Mouse (Mus musculus) midbrain, embryonic 15.5 days (tissue): ENCODE measurements at regions not wholly inside any gene's neighbourhood (a gene's known extent, or its start where the extent isn't known, plus 50 kb on each side); places are given as distances from the start of the nearest gene placed in this dataset.

Experiments used
- ATAC-seq: fragments of 200-750 bp; cut with Nextera tagmentation; replicated peaks from 2 replicates; pipeline ENCODE4 v1.8.0; 2017; ENCODE audit warnings: moderate TSS enrichment
- H3K27ac ChIP-seq: fragments of 300-500 bp; sonication (generic); 2 replicates; pipeline ENCODE4 v1.5.1; 2015; ENCODE audit warnings: mild to moderate bottlenecking, inconsistent platforms
- H3K27me3 ChIP-seq: fragments of 300-500 bp; sonication (generic); replicated peaks from 2 replicates; pipeline ENCODE4 v1.6.1; 2015; ENCODE audit warnings: inconsistent platforms
- H3K36me3 ChIP-seq: fragments of 300-500 bp; sonication (generic); replicated peaks from 2 replicates; pipeline ENCODE4 v1.6.1; 2015; ENCODE audit warnings: inconsistent platforms
- H3K4me1 ChIP-seq: fragments of 300-500 bp; sonication (generic); 2 replicates; pipeline ENCODE4 v1.6.1; 2015; ENCODE audit warnings: inconsistent platforms
- H3K4me2 ChIP-seq: fragments of 300-500 bp; sonication (generic); 2 replicates; pipeline ENCODE4 v1.6.1; 2015; ENCODE audit warnings: inconsistent platforms, mild to moderate bottlenecking, moderate library complexity
- H3K4me3 ChIP-seq: fragments of 300-500 bp; sonication (generic); 2 replicates; pipeline ENCODE4 v1.5.1; 2015; ENCODE audit warnings: mild to moderate bottlenecking, inconsistent platforms
- H3K9ac ChIP-seq: fragments of 300-500 bp; sonication (generic); 2 replicates; pipeline ENCODE4 v1.6.1; 2015; ENCODE audit warnings: mild to moderate bottlenecking, inconsistent platforms
- H3K9me3 ChIP-seq: fragments of 300-500 bp; sonication (generic); 2 replicates; pipeline ENCODE4 v1.6.1; 2016; ENCODE audit warnings: inconsistent platforms
- WGBS: fragments of 180-500 bp; shearing (Covaris S2); methylation state at CpG from one replicate; pipeline ENCODE4 v1.1.7; 2015; ENCODE audit warnings: mixed read lengths; 5-methylcytosine and 5-hydroxymethylcytosine counted together

DNA sequence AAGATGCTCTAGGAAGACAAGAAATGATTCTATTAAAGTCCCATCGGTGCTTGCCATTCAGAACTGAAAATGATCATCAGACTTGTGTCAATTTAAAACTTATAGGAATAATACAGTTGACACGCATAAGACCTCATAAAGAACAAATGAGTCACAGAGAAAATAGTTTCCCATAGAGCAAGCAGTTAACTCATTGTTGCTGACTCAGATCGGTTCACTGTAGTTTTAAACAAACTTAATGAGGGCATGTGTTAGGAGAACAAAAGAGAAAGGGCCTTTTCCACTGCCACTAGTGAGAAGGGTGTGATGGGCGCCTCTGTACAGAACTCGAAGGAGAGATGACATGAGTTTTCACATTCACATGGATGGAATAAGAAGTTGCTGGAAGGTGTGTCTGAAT lies 118.3 kb upstream of the Ifne start:
- Histone ChIP-seq H3K27ac (no peak overlapping the region), H3K4me3 (no peak overlapping the region), H3K27me3 (no peaks in the 10 kb centered on the region), H3K9me3 (no peaks in the 10 kb centered on the region), H3K36me3 (no peaks in the 10 kb centered on the region), H3K4me1 (no peaks in the 10 kb centered on the region), H3K4me2 (no peak overlapping the region), H3K9ac (no peak overlapping the region)
- ATAC-seq = no peak
- 85% methylated on average over 5 of the region's 5 CpGs for WGBS

DNA sequence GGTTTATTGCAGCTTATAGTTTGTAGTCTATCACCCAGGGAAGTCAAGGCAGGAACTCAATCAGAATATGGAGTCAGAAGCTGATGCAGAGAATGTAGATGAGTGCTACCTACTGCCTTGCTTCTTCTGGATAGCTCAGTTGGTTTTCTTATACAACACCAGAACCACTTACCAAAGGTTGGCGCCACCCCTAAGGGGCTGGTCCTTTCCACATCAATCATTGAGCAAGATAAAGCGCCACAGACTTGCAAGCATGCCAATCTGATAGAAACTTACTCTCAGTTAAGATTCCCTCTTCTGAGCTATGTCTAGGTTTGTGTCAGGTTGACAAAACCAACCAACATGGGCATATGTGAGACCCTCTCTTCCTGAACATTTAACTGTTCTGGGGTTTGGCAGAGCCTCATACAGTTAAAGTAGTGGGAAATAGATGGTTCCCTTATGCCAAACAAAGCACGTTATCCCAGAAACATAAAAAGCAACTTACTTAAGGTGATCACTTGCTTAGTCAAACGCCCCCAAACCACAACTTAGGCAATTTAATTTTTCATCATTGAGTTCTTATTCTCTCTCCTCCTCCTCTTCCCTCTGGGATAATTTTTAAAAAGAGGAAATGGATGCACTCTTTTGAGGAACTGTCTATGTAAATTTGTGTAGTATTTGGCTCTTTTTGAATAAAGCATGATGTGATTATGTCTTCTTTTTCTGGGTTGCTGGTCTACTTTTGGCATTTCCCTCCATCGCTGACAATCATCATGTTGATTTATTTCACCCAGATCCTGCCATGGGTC lies 115.3 kb upstream of the Ifne start:
- ATAC-seq = no peak
- no peaks in the 10 kb centered on the region for H3K9me3 ChIP-seq
- 86% methylated on average over 5 of the region's 5 CpGs for WGBS
- no peak overlapping the region for H3K9ac ChIP-seq
- H3K4me2 ChIP-seq = no peak overlapping the region
- no peaks in the 10 kb centered on the region for H3K27me3 ChIP-seq
- H3K4me1 ChIP-seq = no peaks in the 10 kb centered on the region
- H3K36me3 ChIP-seq = no peaks in the 10 kb centered on the region
- H3K27ac ChIP-seq = no peak overlapping the region
- H3K4me3 ChIP-seq = no peak overlapping the region

DNA sequence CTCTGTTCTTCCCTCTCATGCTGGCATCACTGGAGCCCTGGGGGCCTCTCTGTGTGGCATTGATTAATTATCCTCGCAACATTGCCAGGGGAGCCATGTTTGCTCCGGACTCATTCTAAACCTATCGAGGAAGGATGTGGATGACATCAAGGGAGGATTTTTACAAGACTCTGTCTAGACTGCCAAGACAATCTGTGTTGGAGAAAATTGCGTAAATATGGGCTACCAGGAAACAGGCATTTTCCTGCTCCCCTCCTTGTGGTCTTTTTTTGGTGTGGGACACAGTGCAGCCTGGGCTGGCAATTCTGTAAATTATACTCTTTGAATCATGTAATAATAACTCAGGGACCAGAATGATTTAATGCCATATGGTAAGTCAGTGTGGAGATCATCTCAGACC lies 114.5 kb upstream of the Ifne start:
- Histone ChIP-seq H3K36me3 (no peaks in the 10 kb centered on the region), H3K9me3 (no peaks in the 10 kb centered on the region), H3K27me3 (no peaks in the 10 kb centered on the region), H3K4me1 (no peaks in the 10 kb centered on the region), H3K9ac (no peak overlapping the region), H3K27ac (no peak overlapping the region), H3K4me3 (no peak overlapping the region), H3K4me2 (no peak overlapping the region)
- WGBS = 79% methylated on average over 4 of the region's 4 CpGs
- ATAC-seq = no peak

DNA sequence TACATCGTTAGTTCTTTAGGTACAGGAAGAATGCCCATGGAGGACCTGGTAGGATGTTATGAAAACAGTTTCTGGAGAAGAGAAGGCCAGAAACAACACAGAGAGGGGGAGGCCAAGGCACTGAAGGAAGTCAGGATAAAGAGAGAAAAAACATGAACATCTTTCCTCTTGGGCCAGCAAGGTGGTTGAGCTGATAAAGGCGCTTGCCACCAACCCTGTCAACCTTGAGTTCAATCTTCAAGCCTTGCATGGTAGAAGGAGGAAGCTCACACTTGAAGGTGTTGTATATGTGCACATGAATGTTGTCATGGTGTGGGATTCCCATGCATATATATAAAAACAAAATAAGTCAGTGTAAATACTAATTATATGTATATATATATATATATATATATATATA lies 112.5 kb upstream of the Ifne start:
- ATAC-seq = no peak
- no peaks in the 10 kb centered on the region for H3K27me3 ChIP-seq
- H3K9ac ChIP-seq = no peak overlapping the region
- no peaks in the 10 kb centered on the region for H3K9me3 ChIP-seq
- no peaks in the 10 kb centered on the region for H3K36me3 ChIP-seq
- H3K4me3 ChIP-seq = no peak overlapping the region
- H3K4me1 ChIP-seq = no peaks in the 10 kb centered on the region
- H3K4me2 ChIP-seq = no peak overlapping the region
- 89% methylated on average over 2 of the region's 2 CpGs for WGBS
- H3K27ac ChIP-seq = no peak overlapping the region

DNA sequence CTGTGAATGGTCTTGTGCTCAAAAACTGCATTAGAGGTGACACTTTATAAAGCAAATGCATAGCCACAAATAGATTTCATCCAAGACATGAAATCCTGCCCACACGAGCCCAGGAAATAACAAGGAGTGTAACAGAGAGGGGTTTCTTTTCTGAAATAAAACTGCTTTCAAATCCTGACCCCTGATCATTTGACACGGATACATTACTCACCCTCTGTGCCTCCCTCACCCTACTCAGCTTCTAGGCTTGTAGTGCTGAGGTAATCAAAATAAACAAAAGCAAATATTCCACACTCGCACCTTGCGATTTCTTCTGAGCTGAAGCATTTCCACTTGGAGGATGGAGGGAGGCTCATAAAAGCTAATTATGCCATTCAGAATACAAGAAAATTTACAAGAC lies 108.4 kb upstream of the Ifne start:
- Histone ChIP-seq H3K9me3 (no peaks in the 10 kb centered on the region), H3K36me3 (no peaks in the 10 kb centered on the region), H3K9ac (no peak overlapping the region), H3K27ac (no peak overlapping the region), H3K4me2 (no peak overlapping the region), H3K4me1 (no peaks in the 10 kb centered on the region), H3K27me3 (no peaks in the 10 kb centered on the region), H3K4me3 (no peak overlapping the region)
- no peak for ATAC-seq
- WGBS = 67% methylated on average over 4 of the region's 4 CpGs

DNA sequence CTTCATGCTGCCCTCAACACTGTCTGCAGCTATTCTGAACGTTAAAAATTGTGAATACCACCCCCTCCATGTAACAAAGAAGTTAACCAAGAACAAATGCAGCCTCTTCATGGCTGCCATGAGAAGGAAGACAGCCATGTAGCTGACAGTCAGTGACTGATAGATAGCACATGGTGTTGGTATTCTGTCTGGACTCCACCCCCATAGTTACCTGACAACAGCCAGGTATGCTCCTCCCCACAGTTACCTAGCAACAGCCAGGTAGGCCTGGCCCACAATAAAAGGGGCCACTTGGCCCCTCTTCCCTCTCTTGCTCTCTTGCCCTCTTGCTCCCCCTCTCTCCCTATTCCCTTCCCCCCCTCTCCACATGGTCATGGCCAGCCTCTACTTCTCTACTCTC lies 107.1 kb upstream of the Ifne start:
- no peak for ATAC-seq
- H3K4me2 ChIP-seq = no peak overlapping the region
- no peaks in the 10 kb centered on the region for H3K36me3 ChIP-seq
- no peak overlapping the region for H3K27ac ChIP-seq
- no peak overlapping the region for H3K9ac ChIP-seq
- H3K9me3 ChIP-seq = no peaks in the 10 kb centered on the region
- no peaks in the 10 kb centered on the region for H3K4me1 ChIP-seq
- WGBS = 65% methylated on average over 1 of the region's 1 CpGs
- no peaks in the 10 kb centered on the region for H3K27me3 ChIP-seq
- no peak overlapping the region for H3K4me3 ChIP-seq

DNA sequence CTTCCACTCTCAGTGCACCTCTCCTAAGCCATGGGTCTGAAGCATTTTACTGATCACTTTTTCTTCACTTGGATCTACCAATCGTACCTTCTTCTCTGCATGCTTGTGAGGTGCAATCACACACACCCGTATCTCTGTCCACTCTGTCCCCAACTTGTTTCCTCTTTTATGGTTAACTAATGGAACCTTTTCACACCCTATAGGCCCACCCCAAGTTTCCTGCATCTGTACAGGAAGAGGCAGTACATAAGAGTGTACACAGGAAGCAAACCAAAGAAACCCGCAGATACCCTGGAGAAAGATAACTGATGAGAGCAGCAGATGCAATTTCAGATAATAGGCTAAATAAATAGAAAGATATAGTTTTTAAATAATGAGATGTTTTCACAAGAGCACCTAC lies 102.5 kb upstream of the Ifne start:
- no peak for ATAC-seq
- Histone ChIP-seq H3K4me2 (no peak overlapping the region), H3K27ac (no peak overlapping the region), H3K4me3 (no peak overlapping the region), H3K9me3 (no peaks in the 10 kb centered on the region), H3K9ac (no peak overlapping the region), H3K27me3 (no peaks in the 10 kb centered on the region), H3K36me3 (no peaks in the 10 kb centered on the region), H3K4me1 (no peaks in the 10 kb centered on the region)
- WGBS = 87% methylated on average over 3 of the region's 3 CpGs

DNA sequence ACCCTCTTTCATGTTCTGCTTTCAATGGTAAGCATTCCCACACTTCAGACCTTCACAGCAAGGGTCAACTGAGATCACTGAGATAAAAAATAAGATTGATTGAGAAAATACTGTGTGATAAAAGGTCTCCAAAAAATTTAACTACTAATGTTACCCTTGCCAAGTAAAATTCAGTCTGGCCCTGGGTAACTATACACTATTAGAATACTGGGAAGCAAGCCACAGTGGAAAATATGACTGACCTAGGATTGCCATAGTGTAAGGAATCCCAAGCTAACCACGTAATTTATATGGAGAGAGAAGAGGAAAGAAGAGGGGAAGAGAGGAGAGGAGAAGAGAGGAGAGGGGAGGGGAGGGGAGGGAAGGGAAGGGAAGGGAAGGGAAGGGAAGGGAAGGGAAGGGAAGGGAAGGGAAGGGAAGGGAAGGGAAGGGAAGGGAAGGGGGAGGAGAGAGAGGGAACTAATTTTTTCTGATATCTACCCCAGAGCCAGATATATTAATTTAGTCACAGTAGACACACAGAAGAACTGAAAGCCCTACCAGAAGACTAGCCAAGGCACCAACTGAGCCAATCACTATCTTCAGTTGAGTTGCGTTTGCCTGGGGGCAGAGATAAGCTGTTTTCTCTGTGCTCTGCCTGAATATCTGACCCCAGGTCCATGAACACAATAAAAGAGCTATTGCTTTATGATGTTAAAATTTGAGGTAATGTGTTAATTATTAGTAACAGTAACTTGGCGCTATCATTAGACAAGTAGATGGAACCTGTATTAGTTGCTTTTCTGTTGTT lies 97.3 kb upstream of the Ifne start:
- Histone ChIP-seq H3K4me2 (no peak overlapping the region), H3K27ac (no peak overlapping the region), H3K36me3 (no peaks in the 10 kb centered on the region), H3K27me3 (no peaks in the 10 kb centered on the region), H3K4me3 (no peak overlapping the region), H3K4me1 (no peaks in the 10 kb centered on the region), H3K9me3 (no peaks in the 10 kb centered on the region), H3K9ac (no peak overlapping the region)
- 74% methylated on average over 3 of the region's 3 CpGs for WGBS
- no peak for ATAC-seq

DNA sequence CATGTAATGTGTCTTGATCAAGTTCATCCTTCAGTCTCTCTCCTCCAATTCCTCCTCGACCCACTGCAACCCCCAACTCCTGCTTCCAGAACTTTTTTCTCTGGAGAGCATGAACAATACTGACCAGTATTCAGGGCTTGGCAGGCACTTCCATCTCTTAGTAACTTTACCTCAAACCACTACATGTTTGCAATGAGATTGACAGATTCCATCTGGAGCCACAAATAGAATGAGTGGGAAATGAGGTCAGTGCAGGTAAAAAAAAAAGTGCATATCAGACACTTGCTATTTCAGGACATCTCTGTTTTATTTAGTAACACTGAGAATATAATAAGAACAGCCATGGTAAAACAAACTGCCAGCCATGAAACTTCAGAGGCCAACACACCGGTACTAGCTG lies 94.5 kb upstream of the Ifne start:
- Histone ChIP-seq H3K27ac (no peak overlapping the region), H3K27me3 (no peaks in the 10 kb centered on the region), H3K9ac (no peak overlapping the region), H3K36me3 (no peaks in the 10 kb centered on the region), H3K4me1 (no peaks in the 10 kb centered on the region), H3K9me3 (no peaks in the 10 kb centered on the region), H3K4me3 (no peak overlapping the region), H3K4me2 (no peak overlapping the region)
- ATAC-seq = no peak
- WGBS = 88% methylated on average over 2 of the region's 2 CpGs

DNA sequence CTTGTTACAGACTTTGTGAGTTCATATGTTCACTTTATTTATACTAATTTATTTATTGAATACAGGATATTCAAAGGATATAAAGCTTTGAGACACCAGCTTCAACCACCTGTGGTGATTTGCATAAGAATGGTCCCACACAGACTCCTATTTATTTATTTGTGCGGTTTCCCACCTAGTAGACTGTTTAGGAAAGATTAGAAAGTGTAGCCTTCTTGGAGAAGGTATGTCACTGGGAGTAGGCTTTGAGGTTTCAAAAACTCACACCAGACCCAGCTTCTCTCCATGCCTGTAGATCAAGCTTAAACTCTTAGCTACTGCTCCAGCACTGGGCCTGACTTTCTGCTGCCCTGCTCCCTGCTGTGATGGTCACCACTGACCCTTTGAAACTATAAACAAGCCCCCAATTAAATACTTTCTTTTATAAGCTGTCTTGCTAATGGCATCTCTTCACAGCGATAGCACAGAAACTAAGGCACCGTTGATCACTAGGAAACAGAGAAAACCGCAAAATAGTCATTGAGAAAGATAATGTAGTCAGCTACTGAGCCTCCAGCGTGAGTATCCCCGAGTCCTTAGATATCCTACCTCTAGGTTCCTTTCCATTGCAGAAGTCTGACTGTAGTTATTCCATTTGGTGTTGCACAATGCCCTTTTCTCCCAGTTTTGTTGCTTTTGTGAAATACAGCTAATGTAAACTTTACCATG lies 89.3 kb upstream of the Ifne start:
- Histone ChIP-seq H3K4me1 (no peaks in the 10 kb centered on the region), H3K27me3 (no peaks in the 10 kb centered on the region), H3K4me2 (no peak overlapping the region), H3K27ac (no peak overlapping the region), H3K4me3 (no peak overlapping the region), H3K36me3 (no peaks in the 10 kb centered on the region), H3K9ac (no peak overlapping the region), H3K9me3 (no peaks in the 10 kb centered on the region)
- ATAC-seq = no peak
- WGBS = 57% methylated on average over 6 of the region's 6 CpGs

DNA sequence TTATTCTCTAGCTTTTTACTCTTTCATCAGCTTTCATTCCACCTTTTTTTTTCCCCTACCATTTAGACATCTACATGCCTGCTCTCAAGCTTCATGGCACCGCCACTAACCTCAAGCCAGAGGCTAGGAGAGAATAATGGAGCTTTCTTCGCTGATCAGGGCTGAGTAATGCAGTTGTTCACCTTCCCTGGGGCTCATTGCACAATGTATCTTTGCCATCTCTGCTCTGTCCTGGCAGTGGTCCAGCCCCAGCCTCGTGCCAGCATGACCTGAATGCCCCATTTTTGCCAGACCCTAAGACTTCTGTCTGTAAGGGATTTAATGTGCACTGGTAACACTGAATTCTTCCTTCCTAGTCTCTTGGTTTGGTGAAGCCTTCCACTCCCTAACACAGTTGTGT lies 79.6 kb upstream of the Ifne start:
- Histone ChIP-seq H3K27me3 (no peaks in the 10 kb centered on the region), H3K9me3 (no peaks in the 10 kb centered on the region), H3K27ac (no peak overlapping the region), H3K4me2 (no peak overlapping the region), H3K4me3 (no peak overlapping the region), H3K36me3 (no peaks in the 10 kb centered on the region), H3K4me1 (no peaks in the 10 kb centered on the region), H3K9ac (no peak overlapping the region)
- WGBS = 61% methylated on average over 3 of the region's 3 CpGs
- no peak for ATAC-seq

DNA sequence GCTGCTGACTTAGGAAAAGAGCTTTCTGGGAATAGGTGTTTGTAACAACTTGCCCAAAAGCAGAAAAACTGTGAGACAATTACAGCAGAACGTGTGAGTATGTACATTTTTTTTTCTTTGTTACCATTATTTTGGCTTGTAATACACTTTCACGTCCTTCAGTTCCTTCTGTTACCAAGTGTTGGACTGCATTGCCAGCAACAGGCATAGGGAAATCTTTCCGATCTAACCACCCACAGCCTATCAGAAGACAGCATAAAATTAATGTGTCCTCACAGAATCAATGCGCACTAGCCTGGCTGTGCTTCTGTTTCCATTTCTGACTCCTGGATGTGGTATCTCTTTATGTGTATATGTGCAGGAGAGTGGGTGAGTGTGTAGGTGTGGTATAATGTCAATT lies 76.6 kb upstream of the Ifne start:
- ATAC-seq = no peak
- no peak overlapping the region for H3K27ac ChIP-seq
- WGBS = 75% methylated on average over 4 of the region's 4 CpGs
- H3K9ac ChIP-seq = no peak overlapping the region
- no peak overlapping the region for H3K4me3 ChIP-seq
- no peaks in the 10 kb centered on the region for H3K4me1 ChIP-seq
- no peaks in the 10 kb centered on the region for H3K36me3 ChIP-seq
- H3K4me2 ChIP-seq = no peak overlapping the region
- no peaks in the 10 kb centered on the region for H3K27me3 ChIP-seq
- H3K9me3 ChIP-seq = no peaks in the 10 kb centered on the region
